Mouse (Mus musculus) myocyte (in vitro differentiated cells): ENCODE measurements around the gene Pprc1.

Experiments
- CEBPB ChIP-seq: IDR thresholded peaks from 2 replicates; pipeline ENCODE4 v1.6.1; 2011; ENCODE audit warnings: mild to moderate bottlenecking, moderate library complexity; ENCODE audit not compliant: poor library complexity, insufficient read depth, severe bottlenecking
- MYOD1 ChIP-seq, 3 experiments: IDR thresholded peaks; one replicate each; pipeline ENCODE4 v1.6.1; 2011; ENCODE audit warnings: control low read depth in 2 of 3, low read depth in 2 of 3, mild to moderate bottlenecking in 2 of 3, moderate library complexity in 1 of 3; ENCODE audit not compliant: insufficient read length in 2 of 3, control insufficient read depth in 1 of 3
- MYOG ChIP-seq, 3 experiments: IDR thresholded peaks; one replicate each; pipeline ENCODE4 v1.6.1; 2011; ENCODE audit warnings: control low read depth in 2 of 3, low read depth in 2 of 3, mild to moderate bottlenecking in 2 of 3; ENCODE audit not compliant: insufficient read length in 2 of 3, control insufficient read depth in 1 of 3, insufficient read depth in 1 of 3
- POLR2A ChIP-seq: IDR thresholded peaks from one replicate; pipeline ENCODE4 v1.6.1; 2011; ENCODE audit warnings: low read depth, mild to moderate bottlenecking, control low read depth, moderate library complexity; ENCODE audit not compliant: insufficient read length
- POLR2AphosphoS2 ChIP-seq: IDR thresholded peaks from one replicate; pipeline ENCODE4 v1.6.1; 2011; ENCODE audit warnings: low read depth, control low read depth; ENCODE audit not compliant: insufficient read length
- USF1 ChIP-seq: IDR thresholded peaks from one replicate; pipeline ENCODE4 v1.6.1; 2011; ENCODE audit warnings: low read depth, mild to moderate bottlenecking, control low read depth, moderate library complexity

GRCm38 (mm10) chr19:46037243-46037924, 7.3 kb upstream of the Pprc1 start:
- TF ChIP-seq MYOD1 (IDR thresholded peaks at IDR 0.05; ENCODE audit: control insufficient read depth in 1 of 3, insufficient read length in 2 of 3, low read depth in 2 of 3) (no peak), POLR2AphosphoS2 (no peak), POLR2A (no peak), CEBPB (no peak), MYOG (IDR thresholded peaks at IDR 0.05; ENCODE audit: control insufficient read depth in 1 of 3, insufficient read depth in 1 of 3, insufficient read length in 2 of 3, low read depth in 2 of 3) (no peak), USF1 (no peak)
